Mouse (Mus musculus) kidney, embryonic 14.5 days (tissue): ENCODE data around the gene Dock1. TPM values are rescaled to one million over a fixed set of nuclear protein-coding genes. Genes with fewer than 3 reads are reported as not detected.

Experiments
- ATAC-seq: fragments of 200-750 bp; cut with Nextera tagmentation; 2 replicates; pipeline ENCODE4 v1.8.0; 2017; ENCODE audit warnings: moderate number of reproducible peaks, mild to moderate bottlenecking, moderate TSS enrichment, moderate library complexity; ENCODE audit not compliant: low FRiP score, low TSS enrichment
- H3K27ac ChIP-seq: fragments of 300-500 bp; sonication (generic); 2 replicates; pipeline ENCODE4 v1.5.1; 2014; ENCODE audit warnings: low read depth, mild to moderate bottlenecking, low read length, moderate library complexity, mixed read lengths
- H3K27me3 ChIP-seq: fragments of 300-500 bp; sonication (generic); 2 replicates; pipeline ENCODE4 v1.6.1; 2014; ENCODE audit warnings: mild to moderate bottlenecking, low read length; ENCODE audit not compliant: control insufficient read depth, insufficient read depth
- H3K36me3 ChIP-seq: fragments of 300-500 bp; sonication (generic); 2 replicates; pipeline ENCODE4 v1.6.1; 2014; ENCODE audit warnings: low read length, mixed read lengths; ENCODE audit not compliant: control insufficient read depth, insufficient read depth
- H3K4me1 ChIP-seq: fragments of 300-500 bp; sonication (generic); 2 replicates; pipeline ENCODE4 v1.6.1; 2014; ENCODE audit warnings: low read length, mixed read lengths; ENCODE audit not compliant: control insufficient read depth, insufficient read depth
- H3K4me2 ChIP-seq: fragments of 300-500 bp; sonication (generic); replicated peaks from 2 replicates; pipeline ENCODE4 v1.6.1; 2014; ENCODE audit warnings: low read depth, mild to moderate bottlenecking, low read length
- H3K4me3 ChIP-seq: fragments of 300-500 bp; sonication (generic); 2 replicates; pipeline ENCODE4 v1.5.1; 2014; ENCODE audit warnings: mild to moderate bottlenecking, low read length
- H3K9ac ChIP-seq: fragments of 300-500 bp; sonication (generic); 2 replicates; pipeline ENCODE4 v1.6.1; 2014; ENCODE audit warnings: low read depth, mild to moderate bottlenecking, low read length, moderate library complexity
- H3K9me3 ChIP-seq: fragments of 300-500 bp; sonication (generic); 2 replicates; pipeline ENCODE4 v1.6.1; 2016; ENCODE audit warnings: low read length; ENCODE audit not compliant: control insufficient read depth
- WGBS: fragments of 180-500 bp; shearing (Covaris S2); extraction: QIAGEN DNeasy Blood & Tissue Kit; methylation state at CpG from one replicate; pipeline ENCODE4 v1.1.7; 2014; 5-methylcytosine and 5-hydroxymethylcytosine counted together
- polyA plus RNA-seq: library from polyadenylated mRNA; unstranded; fragments of >200 nt; fragmentation: Nextera tagmentation; extraction: Ambion mirVana; gene quantifications from 2 replicates; pipeline ENCODE4 v1.2.1, GENCODE M21; 2014

Dock1 gene
- polyA plus RNA-seq, 1 experiment from 2014 or later: 60.6 TPM

GRCm38 (mm10) chr7:134725551-134726529 lies 55.4 kb downstream of the Dock1 start:
- ATAC-seq: no peak
- WGBS: 54% methylated on average over 11 of the region's 11 CpGs
- H3K4me2 ChIP-seq: no peak overlapping the region
- no peaks in the 10 kb centered on the region for H3K9me3 ChIP-seq
- peaks cover 17% of the 10 kb centered on the region; the same call in 1 of the 2 replicates for H3K36me3 ChIP-seq
- H3K4me1 ChIP-seq: peaks cover 13% of the 10 kb centered on the region
- no peak overlapping the region for H3K4me3 ChIP-seq
- H3K9ac ChIP-seq: no peak overlapping the region
- no peak overlapping the region for H3K27ac ChIP-seq
- no peaks in the 10 kb centered on the region for H3K27me3 ChIP-seq

GRCm38 (mm10) chr7:134726530-134727258 lies 56.2 kb downstream of the Dock1 start:
- Histone ChIP-seq H3K9me3 (no peaks in the 10 kb centered on the region), H3K4me1 (peaks cover 13% of the 10 kb centered on the region), H3K27ac (no peak overlapping the region), H3K27me3 (no peaks in the 10 kb centered on the region), H3K9ac (no peak overlapping the region), H3K4me3 (no peak overlapping the region), H3K36me3 (peaks cover 23% of the 10 kb centered on the region; the same call in 1 of the 2 replicates), H3K4me2 (no peak overlapping the region)
- WGBS: 81% methylated on average over 5 of the region's 5 CpGs
- ATAC-seq: no peak

- Histone ChIP-seq H3K9me3 (no peaks in the 10 kb centered on the region), H3K4me2 (no peak overlapping the region), H3K27me3 (no peaks in the 10 kb centered on the region), H3K4me1 (peaks cover 13% of the 10 kb centered on the region), H3K4me3 (no peak overlapping the region), H3K36me3 (peaks cover 32% of the 10 kb centered on the region; the same call in 1 of the 2 replicates), H3K9ac (no peak overlapping the region), H3K27ac (no peak overlapping the region)
- no peak for ATAC-seq
These were observed 58.9 kb downstream of the Dock1 start for GRCm38 (mm10) chr7:134729348-134729747.

GRCm38 (mm10) chr7:134730406-134731126 lies 60.1 kb downstream of the Dock1 start:
- WGBS: 95% methylated on average over 3 of the region's 3 CpGs
- Histone ChIP-seq H3K27ac (no peak overlapping the region), H3K4me2 (no peak overlapping the region), H3K36me3 (peaks cover 41% of the 10 kb centered on the region; the same call in 1 of the 2 replicates), H3K9ac (no peak overlapping the region), H3K27me3 (no peaks in the 10 kb centered on the region), H3K4me3 (no peak overlapping the region), H3K9me3 (no peaks in the 10 kb centered on the region), H3K4me1 (peaks cover 4% of the 10 kb centered on the region; the same call in 1 of the 2 replicates)
- no peak for ATAC-seq

GRCm38 (mm10) chr7:134747059-134747458 lies 76.6 kb downstream of the Dock1 start:
- Histone ChIP-seq H3K9ac (no peak overlapping the region), H3K4me3 (no peak overlapping the region), H3K36me3 (peaks cover 91% of the 10 kb centered on the region), H3K27me3 (no peaks in the 10 kb centered on the region), H3K4me1 (no peaks in the 10 kb centered on the region), H3K4me2 (no peak overlapping the region), H3K9me3 (no peaks in the 10 kb centered on the region), H3K27ac (no peak overlapping the region)
- no peak for ATAC-seq
- 92% methylated on average over 4 of the region's 4 CpGs for WGBS

GRCm38 (mm10) chr7:134748376-134748775 lies 77.9 kb downstream of the Dock1 start:
- H3K9me3 ChIP-seq: no peaks in the 10 kb centered on the region
- WGBS: 93% methylated on average over 3 of the region's 3 CpGs
- no peak overlapping the region for H3K4me3 ChIP-seq
- H3K27ac ChIP-seq: no peak overlapping the region
- ATAC-seq: no peak
- H3K27me3 ChIP-seq: no peaks in the 10 kb centered on the region
- H3K9ac ChIP-seq: no peak overlapping the region
- no peaks in the 10 kb centered on the region for H3K4me1 ChIP-seq
- H3K4me2 ChIP-seq: no peak overlapping the region
- H3K36me3 ChIP-seq: peaks cover 92% of the 10 kb centered on the region

GRCm38 (mm10) chr7:134749613-134750012 lies 79.2 kb downstream of the Dock1 start:
- WGBS: 80% methylated on average over 1 of the region's 1 CpGs

GRCm38 (mm10) chr7:134751496-134751895 lies 81.0 kb downstream of the Dock1 start:
- Histone ChIP-seq H3K4me3 (no peak overlapping the region), H3K9ac (no peak overlapping the region), H3K4me2 (no peak overlapping the region), H3K9me3 (no peaks in the 10 kb centered on the region), H3K27me3 (no peaks in the 10 kb centered on the region), H3K36me3 (peaks cover 90% of the 10 kb centered on the region), H3K27ac (no peak overlapping the region), H3K4me1 (no peaks in the 10 kb centered on the region)
- no peak for ATAC-seq
- 95% methylated on average over 3 of the region's 3 CpGs for WGBS

More at GRCm38 (mm10) chr7:134749613-134750012, 79.2 kb downstream of the Dock1 start:
- ATAC-seq: no peak
- Histone ChIP-seq H3K36me3 (peaks cover 90% of the 10 kb centered on the region), H3K4me3 (no peak overlapping the region), H3K27me3 (no peaks in the 10 kb centered on the region), H3K27ac (no peak overlapping the region), H3K4me2 (no peak overlapping the region), H3K9ac (no peak overlapping the region), H3K4me1 (no peaks in the 10 kb centered on the region), H3K9me3 (no peaks in the 10 kb centered on the region)
